Mouse (Mus musculus) spleen, adult 2 months (tissue): Measurements from ENCODE around the gene Mocs1. TPM values are rescaled to one million over a fixed set of nuclear protein-coding genes. Genes with fewer than 3 reads are reported as not detected.

ENCODE experiments used
- DNase-seq, 2 experiments: peaks; one replicate each; pipeline versions ENCODE4 v3.0.0 to v3.0.0-alpha.2; 2012 to 2021; ENCODE audit warnings: low spot score in 2 of 2, low read depth in 1 of 2
- H3K27ac ChIP-seq: fragments of 200-500 bp; 2 replicates; pipeline ENCODE4 v1.5.1; 2012; ENCODE audit warnings: low read length, inconsistent platforms; ENCODE audit not compliant: insufficient read depth
- H3K27me3 ChIP-seq: fragments of 200-500 bp; 2 replicates; pipeline ENCODE4 v1.6.1; 2012; ENCODE audit warnings: mild to moderate bottlenecking, moderate library complexity, low read length, inconsistent platforms; ENCODE audit not compliant: control insufficient read depth, insufficient read depth
- H3K36me3 ChIP-seq: fragments of 200-500 bp; 2 replicates; pipeline ENCODE4 v1.6.1; 2012; ENCODE audit warnings: mild to moderate bottlenecking, low read length, inconsistent platforms; ENCODE audit not compliant: control insufficient read depth, insufficient read depth
- H3K4me1 ChIP-seq: fragments of 200-500 bp; 2 replicates; pipeline ENCODE4 v1.6.1; 2011; ENCODE audit warnings: inconsistent platforms; ENCODE audit not compliant: control insufficient read depth, insufficient read depth, insufficient read length
- H3K4me3 ChIP-seq: fragments of 200-500 bp; 2 replicates; pipeline ENCODE4 v1.5.1; 2011; ENCODE audit warnings: mild to moderate bottlenecking, inconsistent platforms; ENCODE audit not compliant: insufficient read depth, insufficient read length; ENCODE audit errors: extremely low read depth
- CTCF ChIP-seq: fragments of 200-500 bp; IDR thresholded peaks from 2 replicates; pipeline ENCODE4 v1.5.1; 2011; ENCODE audit warnings: mild to moderate bottlenecking, inconsistent platforms; ENCODE audit not compliant: insufficient read depth, insufficient read length, insufficient replicate concordance; ENCODE audit errors: extremely low read depth
- POLR2A ChIP-seq: fragments of 200-500 bp; IDR thresholded peaks from 2 replicates; pipeline ENCODE4 v1.6.1; 2011; ENCODE audit warnings: low read depth, low read length, inconsistent platforms
- WGBS: fragments of 180-500 bp; shearing (Covaris S2); methylation state at CpG from one replicate; pipeline ENCODE4 v1.1.7; 2018; 5-methylcytosine and 5-hydroxymethylcytosine counted together
- polyA plus RNA-seq: library from polyadenylated mRNA; depleted of rRNA; stranded (reverse); fragments of >200 nt; gene quantifications from 2 replicates; pipeline ENCODE4 v1.2.3, GENCODE M21; 2012

Gene Mocs1
- polyA plus RNA-seq, 1 experiment: 21.9 TPM

- H3K27me3 ChIP-seq: no peaks in the 10 kb centered on the region
- TF ChIP-seq POLR2A (no peak), CTCF (peak; percentile 34; the same call in 1 of the 2 replicates)
- no peaks in the 10 kb centered on the region for H3K36me3 ChIP-seq
- DNase-seq: peak in 1 of 2 experiments; percentile 44
- H3K27ac ChIP-seq: no peak overlapping the region
- no peak overlapping the region for H3K4me3 ChIP-seq
- whole genome bisulfite sequencing: 9% methylated on average over 2 of the region's 2 CpGs
- no peaks in the 10 kb centered on the region; the same call in 1 of the 2 replicates for H3K4me1 ChIP-seq
Observed at GRCm38 (mm10) chr17:49400130-49400529, 28.0 kb upstream of the Mocs1 start.

DNA sequence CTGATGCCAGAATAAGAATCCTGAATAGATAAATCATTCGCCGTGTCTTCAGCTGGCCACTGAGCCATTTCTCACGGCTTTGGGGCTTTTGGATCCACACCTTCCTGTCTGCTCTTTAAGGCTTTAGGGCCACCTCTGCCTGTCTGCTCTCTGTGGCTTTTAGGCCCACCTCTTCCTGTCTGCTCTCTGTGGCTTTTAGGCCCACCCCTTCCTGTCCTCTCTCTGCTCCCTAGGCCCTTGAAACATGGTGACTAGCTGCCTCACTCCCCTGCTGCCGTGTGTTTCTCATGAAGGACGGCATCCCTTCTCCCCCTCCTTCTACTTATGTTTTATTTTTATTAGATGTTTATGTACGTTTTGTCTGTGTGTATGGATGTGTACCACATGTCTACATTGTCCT is 25.0 kb upstream of the Mocs1 start:
- Histone ChIP-seq H3K36me3 (no peaks in the 10 kb centered on the region), H3K4me1 (peaks cover 2% of the 10 kb centered on the region; the same call in 1 of the 2 replicates), H3K4me3 (no peak overlapping the region), H3K27me3 (no peaks in the 10 kb centered on the region), H3K27ac (no peak overlapping the region)
- peak in 1 of 2 experiments; percentile 21 for DNase-seq
- WGBS: 35% methylated on average over 6 of the region's 6 CpGs
- TF ChIP-seq POLR2A: no peak
- no peak for TF ChIP-seq CTCF

DNA sequence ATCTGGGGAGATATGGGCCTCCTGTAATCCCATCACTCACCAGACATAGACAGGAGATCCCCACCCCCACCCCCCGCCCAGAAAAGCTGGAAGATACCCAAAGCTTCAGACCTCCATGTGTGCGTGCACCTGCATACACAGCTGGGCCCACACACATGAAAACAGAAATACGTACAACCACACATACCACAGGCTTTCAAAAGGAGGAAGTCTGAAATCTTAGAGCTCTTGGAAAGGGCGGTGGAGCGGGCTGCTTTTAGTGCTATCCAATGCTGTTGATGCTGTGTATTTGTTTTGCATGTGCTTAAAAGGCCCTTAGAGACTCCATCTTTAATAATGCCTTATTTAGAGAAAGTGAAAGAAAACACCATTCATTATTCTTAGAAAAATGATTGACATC is 22.2 kb upstream of the Mocs1 start:
- DNase-seq: no peak
- no peaks in the 10 kb centered on the region for H3K27me3 ChIP-seq
- no peak overlapping the region for H3K4me3 ChIP-seq
- TF ChIP-seq POLR2A (no peak), CTCF (no peak)
- peaks cover 2% of the 10 kb centered on the region; the same call in 1 of the 2 replicates for H3K4me1 ChIP-seq
- H3K27ac ChIP-seq: no peak overlapping the region
- WGBS: 6% methylated on average over 5 of the region's 5 CpGs
- no peaks in the 10 kb centered on the region for H3K36me3 ChIP-seq

DNA sequence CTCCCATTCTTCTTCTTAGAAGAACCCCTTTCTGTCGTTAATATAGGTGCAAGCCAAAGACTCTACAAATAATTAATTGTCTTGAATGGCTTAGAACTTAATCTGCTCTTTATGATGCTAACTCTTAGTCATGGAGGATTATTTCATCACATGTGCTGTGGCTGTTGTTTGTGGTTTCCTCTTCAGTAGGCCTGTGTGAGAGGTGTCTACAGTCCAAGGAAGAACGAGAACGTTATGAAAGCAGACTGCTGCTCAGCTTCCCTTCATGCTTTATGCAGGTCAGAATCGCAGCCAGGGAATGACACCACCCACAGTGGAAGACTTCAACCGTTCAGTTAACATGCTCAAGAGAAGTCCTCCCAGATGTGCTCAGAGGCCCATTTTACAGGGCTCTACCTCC is 15.2 kb upstream of the Mocs1 start:
- 39% methylated on average over 5 of the region's 5 CpGs for WGBS

DNA sequence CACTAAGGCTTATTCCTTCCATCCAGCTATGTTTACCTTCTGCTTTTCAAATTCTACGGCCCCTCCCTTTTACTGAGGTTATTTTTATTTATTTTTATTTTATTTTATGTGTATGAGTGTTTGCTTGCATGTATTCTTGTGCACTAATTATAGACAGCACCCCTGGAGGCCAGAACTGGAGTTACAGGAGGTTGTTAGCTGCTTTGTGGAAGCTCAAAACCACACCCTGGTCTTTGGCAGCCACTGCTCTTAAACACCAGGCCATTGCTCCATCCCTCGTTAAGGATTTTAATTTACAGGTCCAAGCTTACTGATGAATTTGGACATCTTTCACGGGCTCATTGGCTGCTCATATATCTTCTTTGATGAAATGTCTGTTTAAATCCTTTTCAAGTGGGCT is 14.6 kb upstream of the Mocs1 start:
- Histone ChIP-seq H3K4me3 (no peak overlapping the region), H3K27me3 (no peaks in the 10 kb centered on the region), H3K27ac (no peak overlapping the region), H3K4me1 (peaks cover 2% of the 10 kb centered on the region; the same call in 1 of the 2 replicates), H3K36me3 (no peaks in the 10 kb centered on the region)
- TF ChIP-seq CTCF: no peak
- no peak for TF ChIP-seq POLR2A
- DNase-seq: no peak
- 83% methylated on average over 3 of the region's 3 CpGs for WGBS

More for the DNA sequence above, 15.2 kb upstream of the Mocs1 start:
- Histone ChIP-seq H3K4me1 (peaks cover 2% of the 10 kb centered on the region; the same call in 1 of the 2 replicates), H3K27me3 (no peaks in the 10 kb centered on the region), H3K4me3 (no peak overlapping the region), H3K27ac (no peak overlapping the region), H3K36me3 (no peaks in the 10 kb centered on the region)
- TF ChIP-seq POLR2A (no peak), CTCF (no peak)
- no peak for DNase-seq

GRCm38 (mm10) chr17:49416228-49416627 is 11.9 kb upstream of the Mocs1 start:
- Histone ChIP-seq H3K27me3 (no peaks in the 10 kb centered on the region), H3K27ac (no peak overlapping the region), H3K4me3 (no peak overlapping the region), H3K36me3 (no peaks in the 10 kb centered on the region), H3K4me1 (peaks cover 2% of the 10 kb centered on the region; the same call in 1 of the 2 replicates)
- no peak for DNase-seq
- WGBS: 85% methylated on average over 3 of the region's 3 CpGs
- TF ChIP-seq CTCF: no peak
- TF ChIP-seq POLR2A: no peak

GRCm38 (mm10) chr17:49419813-49420212 is 8.3 kb upstream of the Mocs1 start:
- no peak overlapping the region for H3K4me3 ChIP-seq
- H3K27ac ChIP-seq: no peak overlapping the region
- no peak for DNase-seq
- TF ChIP-seq POLR2A: no peak
- no peak for TF ChIP-seq CTCF
- H3K27me3 ChIP-seq: no peaks in the 10 kb centered on the region
- H3K4me1 ChIP-seq: no peaks in the 10 kb centered on the region
- WGBS: 84% methylated on average over 6 of the region's 6 CpGs
- H3K36me3 ChIP-seq: no peaks in the 10 kb centered on the region
